Mouse (Mus musculus) CH12.LX (cell line): Measurements from ENCODE around the gene Bmf. TPM values are rescaled to one million over a fixed set of nuclear protein-coding genes. Genes with fewer than 3 reads are reported as not detected.

Source experiments
- DNase-seq: peaks from one replicate; pipeline ENCODE4 v3.0.0-alpha.2; 2013; ENCODE audit errors: extremely low read depth
- H3K27ac ChIP-seq: 2 replicates; pipeline ENCODE4 v1.5.1; 2012; ENCODE audit warnings: low read depth, mild to moderate bottlenecking, control low read depth, moderate library complexity; ENCODE audit not compliant: insufficient read depth
- H3K27me3 ChIP-seq: replicated peaks from 2 replicates; pipeline ENCODE3; 2012; ENCODE audit warnings: inconsistent platforms
- H3K36me3 ChIP-seq, 2 experiments: replicated peaks in 1 of 2; 2 replicates each; pipeline versions ENCODE3 to v1.6.1; 2012; ENCODE audit warnings: inconsistent platforms in 1 of 2, low read length in 1 of 2, mild to moderate bottlenecking in 1 of 2, mixed read lengths in 1 of 2, moderate library complexity in 1 of 2; ENCODE audit not compliant: control insufficient read depth in 1 of 2, insufficient read depth in 1 of 2
- H3K4me1 ChIP-seq, 2 experiments: 2 replicates each; pipeline ENCODE4 v1.6.1; 2012; ENCODE audit warnings: inconsistent platforms in 1 of 2, moderate library complexity in 1 of 2; ENCODE audit not compliant: insufficient read depth in 2 of 2, control insufficient read depth in 1 of 2
- H3K4me2 ChIP-seq: 2 replicates; pipeline ENCODE4 v1.6.1; 2012; ENCODE audit warnings: low read depth, mild to moderate bottlenecking, control low read depth; ENCODE audit not compliant: poor library complexity, insufficient read depth, severe bottlenecking
- H3K4me3 ChIP-seq, 3 experiments: fragments of 150-350 bp in 1 of 3; sonication (generic) in 1 of 3; replicated peaks in 1 of 3; 2 replicates each; pipeline versions ENCODE3 to v1.5.1; 2011 to 2012; ENCODE audit warnings: low read depth in 2 of 3, low read length in 2 of 3, mild to moderate bottlenecking in 2 of 3, moderate library complexity in 2 of 3, control low read depth in 1 of 3, improper control_type of control experiment in 1 of 3, inconsistent platforms in 1 of 3, mixed read lengths in 1 of 3; ENCODE audit not compliant: poor library complexity in 1 of 3
- H3K79me2 ChIP-seq: replicated peaks from 2 replicates; pipeline ENCODE4 v1.6.1; 2012; ENCODE audit warnings: mild to moderate bottlenecking, moderate library complexity; ENCODE audit not compliant: control insufficient read depth, poor library complexity, insufficient read depth, severe bottlenecking; ENCODE audit errors: extremely low read depth
- H3K9ac ChIP-seq: 2 replicates; pipeline ENCODE4 v1.6.1; 2012; ENCODE audit warnings: low read depth, mild to moderate bottlenecking, control low read depth, moderate library complexity; ENCODE audit not compliant: insufficient read depth
- H3K9me3 ChIP-seq: replicated peaks from 2 replicates; pipeline ENCODE3; 2012; ENCODE audit warnings: low read length, inconsistent platforms, mixed read lengths
- BHLHE40 ChIP-seq: IDR thresholded peaks from 2 replicates; pipeline ENCODE4 v1.6.1; 2011; ENCODE audit warnings: mild to moderate bottlenecking, low read depth, low read length, improper control_type of control experiment
- EP300 ChIP-seq: IDR thresholded peaks from 2 replicates; pipeline ENCODE4 v1.6.1; 2011; ENCODE audit warnings: low read length, improper control_type of control experiment
- ETS1 ChIP-seq: conservative IDR thresholded peaks from 2 replicates; pipeline ENCODE4 v1.6.1; 2012; ENCODE audit warnings: low read depth, mild to moderate bottlenecking, inconsistent platforms, low read length, improper control_type of control experiment, moderate library complexity
- GABPA ChIP-seq: IDR thresholded peaks from 2 replicates; pipeline ENCODE4 v1.6.1; 2012; ENCODE audit warnings: low read depth, low read length, improper control_type of control experiment, inconsistent platforms; ENCODE audit not compliant: insufficient replicate concordance
- HCFC1 ChIP-seq: IDR thresholded peaks from 2 replicates; pipeline ENCODE4 v1.6.1; 2012; ENCODE audit warnings: low read depth, mild to moderate bottlenecking, inconsistent platforms, low read length, improper control_type of control experiment
- IRF4 ChIP-seq: IDR thresholded peaks from 2 replicates; pipeline ENCODE4 v1.6.1; 2014; ENCODE audit warnings: low read depth, mild to moderate bottlenecking, inconsistent platforms, low read length, improper control_type of control experiment
- MAX ChIP-seq: IDR thresholded peaks from 2 replicates; pipeline ENCODE4 v1.6.1; 2011; ENCODE audit warnings: low read length, improper control_type of control experiment
- MXI1 ChIP-seq: IDR thresholded peaks from 2 replicates; pipeline ENCODE4 v1.6.1; 2011; ENCODE audit warnings: mild to moderate bottlenecking, low read depth, low read length, improper control_type of control experiment
- NELFE ChIP-seq: IDR thresholded peaks from 2 replicates; pipeline ENCODE4 v1.6.1; 2011; ENCODE audit warnings: low read depth, low read length, improper control_type of control experiment
- PAX5 ChIP-seq: IDR thresholded peaks from 2 replicates; pipeline ENCODE4 v1.6.1; 2012; ENCODE audit warnings: low read length, inconsistent platforms, mixed read lengths
- POLR2A ChIP-seq: IDR thresholded peaks from 2 replicates; pipeline ENCODE4 v1.6.1; 2011; ENCODE audit warnings: low read depth, mild to moderate bottlenecking, improper control_type of control experiment, low read length
- POLR2AphosphoS2 ChIP-seq: IDR thresholded peaks from 2 replicates; pipeline ENCODE4 v1.6.1; 2011; ENCODE audit warnings: low read depth, low read length, improper control_type of control experiment
- SIN3A ChIP-seq: IDR thresholded peaks from 2 replicates; pipeline ENCODE4 v1.6.1; 2012; ENCODE audit warnings: low read length, improper control_type of control experiment, inconsistent platforms
- SMC3 ChIP-seq: IDR thresholded peaks from 2 replicates; pipeline ENCODE4 v1.6.1; 2011; ENCODE audit warnings: low read depth, low read length, improper control_type of control experiment
- TCF12 ChIP-seq: IDR thresholded peaks from 2 replicates; pipeline ENCODE4 v1.6.1; 2014; ENCODE audit warnings: low read depth, mild to moderate bottlenecking, inconsistent platforms, low read length, improper control_type of control experiment
- ZMIZ1 ChIP-seq: IDR thresholded peaks from 2 replicates; pipeline ENCODE4 v1.6.1; 2012; ENCODE audit warnings: low read depth, mild to moderate bottlenecking, inconsistent platforms, low read length, improper control_type of control experiment
- dilution Hi-C: fragments of 300-500 bp; cut with MboI; formaldehyde crosslinking; loops from 2 replicates; pipeline ENCODE4 v1.14.3; 2020; ENCODE audit warnings: low sequenced_read_pairs; ENCODE audit not compliant: extremely low pct_unique_long_range_greater_than_20kb, extremely low pct_ligation_motif_present
- in situ Hi-C: fragments of 300-500 bp; cut with MboI; formaldehyde crosslinking; loops from 3 replicates; pipeline ENCODE4 v1.14.3; 2019; ENCODE audit warnings: low sequenced_read_pairs, low pct_ligation_motif_present, low pct_unique_long_range_greater_than_20kb, mixed read lengths
- polyA plus RNA-seq: library from polyadenylated mRNA; unstranded; fragments of >175 nt; gene quantifications from 2 replicates; pipeline ENCODE4 v1.2.1, GENCODE M21; 2012; ENCODE audit warnings: low read depth; ENCODE audit not compliant: insufficient read length
- total RNA-seq, 2 experiments: library from RNA; depleted of rRNA; stranded (reverse); fragments of 300-350 nt in 1 of 2; fragments of >200 nt in 1 of 2; gene quantifications; 2 replicates each; pipeline ENCODE4 v1.2.3; 2012 to 2014

The Bmf gene
- total and polyA plus RNA-seq, 3 experiments = 1.4 to 5.6 (median 2.6) TPM

DNA sequence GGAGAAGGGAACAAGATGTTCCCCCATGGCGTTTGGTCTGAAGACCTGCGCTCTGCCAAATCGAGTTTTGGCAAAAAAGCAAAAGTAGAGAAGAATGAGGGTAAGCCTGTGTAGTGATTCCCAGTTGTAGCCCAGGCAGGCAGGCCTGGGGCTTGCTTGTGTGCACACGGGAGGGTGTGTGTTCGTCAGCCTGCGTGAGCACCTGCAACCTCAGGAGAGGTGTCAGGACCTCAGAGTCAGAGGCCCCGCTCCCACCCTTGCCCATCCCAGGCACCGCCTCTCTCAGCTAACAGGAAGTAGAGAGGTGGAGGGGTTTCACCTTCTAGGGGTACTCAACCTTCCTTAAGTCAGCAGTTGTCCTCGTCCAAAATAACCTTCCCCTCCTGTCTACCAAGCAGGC lies 54.5 kb downstream of the Bmf start:
- Histone ChIP-seq H3K4me3 (no peak overlapping the region), H3K36me3 (no peaks in the 10 kb centered on the region), H3K4me1 (peaks cover 33 to 65% of the 10 kb centered on the region in 2 experiments), H3K27me3 (peaks cover 13% of the 10 kb centered on the region), H3K9me3 (no peaks in the 10 kb centered on the region), H3K27ac (no peak overlapping the region), H3K9ac (no peak overlapping the region), H3K79me2 (no peaks in the 10 kb centered on the region), H3K4me2 (no peak overlapping the region)
- TF ChIP-seq ZMIZ1 (no peak), MAX (0 out of 2 replicates have a peak, but pooled peaks have one; percentile 13), BHLHE40 (0 out of 2 replicates have a peak, but pooled peaks have one; percentile 7), NELFE (no peak)
- in situ Hi-C loops = loop anchor here (25.0 kb wide), 2 partner anchors 242 to 392 kb away; partner anchors contain the start of genes Inafm2 and Plcb2
- dilution Hi-C loops = no loop called here
- DNase-seq = peak; percentile 49

DNA sequence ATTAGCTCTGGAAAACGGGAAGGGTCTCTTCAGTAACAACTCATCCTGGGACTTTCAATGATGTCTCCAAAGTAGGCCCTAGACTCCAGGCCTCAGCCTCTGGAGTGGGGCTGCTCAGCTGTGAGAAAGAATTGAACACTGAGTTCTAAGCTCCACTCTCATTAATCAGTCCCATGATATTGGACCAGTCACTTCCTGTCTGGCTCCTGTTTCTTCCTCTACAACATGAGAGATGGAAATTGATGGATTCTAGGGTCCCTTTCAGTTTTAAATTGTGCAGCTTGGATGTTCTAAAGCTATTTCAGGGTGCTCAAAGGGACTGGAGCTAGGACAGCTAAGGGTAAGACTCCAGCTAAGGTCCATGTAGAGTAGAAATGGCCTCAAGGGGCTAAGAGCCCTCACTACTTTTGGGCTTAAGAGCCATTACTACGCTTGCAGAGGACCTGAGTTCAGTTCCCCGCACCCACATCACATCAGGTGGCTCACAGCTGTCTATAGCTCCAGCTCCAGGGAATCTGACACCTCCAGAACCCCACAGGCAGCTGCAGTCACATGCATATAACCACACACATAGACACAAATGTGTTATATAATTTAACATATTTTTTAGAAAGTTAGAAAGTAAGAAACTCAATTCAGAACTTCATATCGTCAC lies 57.6 kb downstream of the Bmf start:
- peaks cover 11% of the 10 kb centered on the region for H3K9me3 ChIP-seq
- no peak overlapping the region for H3K27ac ChIP-seq
- TF ChIP-seq SIN3A (no peak), PAX5 (no peak), POLR2A (no peak), MXI1 (no peak), IRF4 (no peak), SMC3 (no peak), GABPA (no peak), POLR2AphosphoS2 (no peak), TCF12 (no peak), EP300 (no peak), HCFC1 (no peak), ETS1 (no peak)
- no peak overlapping the region for H3K4me3 ChIP-seq
- H3K4me1 ChIP-seq = peaks cover 24 to 48% of the 10 kb centered on the region in 2 experiments
- no peaks in the 10 kb centered on the region for H3K36me3 ChIP-seq
- peaks cover 5% of the 10 kb centered on the region for H3K27me3 ChIP-seq
- no peak overlapping the region; the same call in 1 of the 2 replicates for H3K4me2 ChIP-seq
- dilution Hi-C loops (no loop called here), in situ Hi-C loops (loop anchor here (25.0 kb wide), 2 partner anchors 245 to 395 kb away; partner anchors contain the start of genes Inafm2 and Plcb2)
- DNase-seq = no peak
- no peak overlapping the region; the same call in 1 of the 2 replicates for H3K9ac ChIP-seq
- H3K79me2 ChIP-seq = no peaks in the 10 kb centered on the region
